Mouse (Mus musculus) thymus, adult 18-20 months (tissue): Measurements from ENCODE around the gene Aars2.

Experiments
- DNase-seq, 2 experiments: peaks; one replicate each; pipeline ENCODE4 v3.0.0; 2022; ENCODE audit warnings: mixed read lengths in 2 of 2

The Aars2 gene

GRCm38 (mm10) chr17:45506700-45507189, at the start of gene Aars2:
TSS of gene Aars2 (plus strand) at chr17:45506841.
- peak; percentile 85 to 93 for DNase-seq

GRCm38 (mm10) chr17:45457487-45457886, 49.2 kb upstream of the Aars2 start:
- no peak for DNase-seq

GRCm38 (mm10) chr17:45458516-45458915, 48.1 kb upstream of the Aars2 start:
- no peak for DNase-seq

- no peak for DNase-seq
Measured at GRCm38 (mm10) chr17:45459062-45459461, 47.6 kb upstream of the Aars2 start.

GRCm38 (mm10) chr17:45462506-45462905, 44.1 kb upstream of the Aars2 start:
- DNase-seq = no peak

GRCm38 (mm10) chr17:45464255-45464654, 42.4 kb upstream of the Aars2 start:
- DNase-seq = no peak

- no peak for DNase-seq
Measured at GRCm38 (mm10) chr17:45466701-45467100, 39.9 kb upstream of the Aars2 start.

GRCm38 (mm10) chr17:45468302-45468701, 38.3 kb upstream of the Aars2 start:
- no peak for DNase-seq

- DNase-seq = no peak
Measured at GRCm38 (mm10) chr17:45470726-45471125, 35.9 kb upstream of the Aars2 start.

GRCm38 (mm10) chr17:45473667-45474066, 33.0 kb upstream of the Aars2 start:
- no peak for DNase-seq

- no peak for DNase-seq
Measured at GRCm38 (mm10) chr17:45474146-45474545, 32.5 kb upstream of the Aars2 start.

- peak; percentile 49 to 53 for DNase-seq
Measured at GRCm38 (mm10) chr17:45474669-45475465, 31.8 kb upstream of the Aars2 start, which contains the start of gene Spats1. TSS of gene Spats1 (minus strand) at chr17:45475415.

- peak; percentile 63 to 72 for DNase-seq
Measured at GRCm38 (mm10) chr17:45478234-45478825, 28.3 kb upstream of the Aars2 start.

- DNase-seq = peak in 1 of 2 experiments; percentile 41
Measured at GRCm38 (mm10) chr17:45480429-45480828, 26.2 kb upstream of the Aars2 start.

- DNase-seq = no peak
Measured at GRCm38 (mm10) chr17:45485581-45485980, 21.1 kb upstream of the Aars2 start.

GRCm38 (mm10) chr17:45487216-45487615, 19.4 kb upstream of the Aars2 start:
- DNase-seq = peak; percentile 57 to 75

- DNase-seq = peak; percentile 81 to 90
Measured at GRCm38 (mm10) chr17:45488321-45489254, 18.1 kb upstream of the Aars2 start.

GRCm38 (mm10) chr17:45489736-45490135, 16.9 kb upstream of the Aars2 start:
- DNase-seq = no peak

GRCm38 (mm10) chr17:45490532-45491154, 16.0 kb upstream of the Aars2 start:
- no peak for DNase-seq

GRCm38 (mm10) chr17:45495398-45495797, 11.2 kb upstream of the Aars2 start:
- DNase-seq = no peak

GRCm38 (mm10) chr17:45498397-45498796, 8.2 kb upstream of the Aars2 start:
- DNase-seq = no peak

- DNase-seq = no peak
Measured at GRCm38 (mm10) chr17:45499516-45499915, 7.1 kb upstream of the Aars2 start.
